Mouse (Mus musculus) mouse trophoblast stem cell (cell line): ENCODE results near the gene Zfp36.

Experiments
- in situ Hi-C, 2 experiments: fragments of 300-500 bp; cut with MseI, MboI; formaldehyde crosslinking; loops; 2 replicates in 1 of 2; 3 replicates in 1 of 2; pipeline ENCODE4 v1.15.1; 2025

Zfp36 gene

DNA sequence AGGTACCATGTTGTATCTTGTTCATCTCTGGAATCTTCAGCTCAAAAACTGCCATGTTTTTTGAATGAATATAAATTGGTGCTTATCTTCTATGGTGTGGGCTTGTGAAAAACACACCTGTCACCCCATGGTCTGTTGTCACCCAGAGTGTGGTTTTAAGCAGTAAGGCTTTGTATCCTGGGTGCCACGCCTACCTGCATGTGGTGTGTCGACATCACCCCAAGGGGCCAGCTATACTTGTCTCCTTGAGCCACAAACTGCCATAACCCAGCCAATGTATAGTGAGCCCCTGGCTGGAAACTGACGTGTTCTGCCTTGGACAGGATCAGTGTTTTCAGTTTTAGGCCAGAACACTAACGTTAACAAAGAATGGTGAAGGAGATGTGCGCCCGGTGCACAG is 4.1 kb upstream of the Zfp36 start:
- in situ Hi-C loops: no loop called here

DNA sequence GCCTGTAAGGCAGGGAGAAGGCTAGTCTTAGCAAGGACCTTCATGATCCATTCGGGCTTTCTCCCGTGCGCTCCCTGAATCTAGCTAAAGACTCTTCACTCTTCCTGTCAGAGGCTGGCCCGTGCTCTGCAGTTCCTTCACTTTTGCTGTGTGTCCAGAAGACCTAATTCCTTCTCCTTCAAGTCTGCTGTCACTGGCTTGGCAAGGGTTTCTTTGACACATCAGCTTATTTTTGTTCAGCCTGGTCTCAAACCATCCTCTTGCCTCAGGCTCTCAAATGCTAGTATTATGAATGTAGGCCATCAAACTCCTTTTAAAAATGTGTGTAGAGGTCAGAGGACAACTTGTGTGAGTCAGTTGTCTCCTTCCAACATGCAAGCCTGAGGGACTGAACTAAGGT is 3.6 kb upstream of the Zfp36 start:
- in situ Hi-C loops: no loop called here

DNA sequence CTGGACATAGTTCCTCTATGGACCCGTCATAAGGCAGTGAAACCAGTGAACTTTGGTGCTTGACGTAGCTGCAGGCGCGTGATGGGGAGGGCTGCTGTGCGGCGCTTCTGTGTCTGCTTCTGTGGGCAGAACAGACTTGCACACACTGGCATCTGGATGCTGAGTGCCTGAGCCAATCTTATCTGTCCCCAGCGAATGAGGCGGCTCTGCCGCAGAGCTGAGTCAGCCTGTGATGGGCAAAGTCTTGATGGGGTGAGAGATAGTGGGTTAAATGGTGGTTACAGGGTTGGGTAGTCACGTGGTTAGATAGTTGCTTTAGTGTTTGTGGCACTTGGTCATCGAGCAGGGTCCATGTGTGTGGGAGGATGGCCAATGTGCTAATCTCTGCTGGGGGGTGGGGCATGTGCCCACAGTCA is 2.9 kb upstream of the Zfp36 start:
- in situ Hi-C loops: no loop called here

DNA sequence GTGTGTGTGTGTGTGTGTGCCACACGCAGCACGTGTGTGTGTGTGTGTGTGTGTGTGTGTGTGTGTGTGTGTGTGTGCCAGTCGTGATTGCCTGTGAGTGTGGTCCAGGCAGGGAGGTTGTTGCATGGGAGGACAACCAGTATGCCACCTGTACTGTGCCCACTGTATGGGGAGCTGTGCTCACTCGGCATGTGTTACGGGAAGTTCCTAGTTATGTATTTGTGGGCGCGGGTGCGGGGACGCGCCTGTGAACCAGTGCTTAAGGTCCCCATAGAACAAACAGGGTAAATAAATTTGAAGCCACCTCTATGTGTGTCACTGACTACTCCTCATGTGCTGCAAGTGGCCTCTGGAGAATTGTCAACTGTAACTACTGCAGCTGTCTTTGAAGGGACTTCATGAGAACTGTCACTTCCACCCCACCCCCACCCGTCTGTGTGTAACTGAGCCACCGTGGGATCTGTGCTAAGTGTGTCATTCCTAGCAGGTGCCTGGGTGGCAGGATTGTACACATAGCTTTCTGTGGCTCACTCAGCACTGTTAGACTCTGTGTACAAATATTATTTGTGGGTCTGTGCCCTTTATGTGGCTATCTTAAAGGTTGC is 2.4 kb upstream of the Zfp36 start:
- in situ Hi-C loops: no loop called here

DNA sequence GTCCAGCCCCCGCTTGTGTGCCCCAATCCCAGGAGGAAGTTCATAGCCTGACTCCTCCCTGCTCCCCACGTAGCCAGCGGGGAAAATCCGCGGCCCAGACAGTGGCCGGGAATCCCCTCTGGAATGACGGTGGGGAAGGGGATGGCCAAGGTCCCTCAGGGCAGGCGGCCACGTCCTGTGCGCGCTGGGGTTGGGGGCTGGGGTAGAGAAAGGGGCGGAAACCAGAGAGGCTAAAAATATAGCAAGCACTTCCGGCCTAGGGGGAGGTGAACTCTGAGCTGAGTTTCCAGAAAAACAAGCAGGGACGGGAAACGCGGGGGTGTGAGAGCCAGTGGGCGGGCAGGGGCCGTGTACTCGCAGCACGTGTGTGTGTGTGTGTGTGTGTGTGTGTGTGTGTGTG is 1.9 kb upstream of the Zfp36 start:
- in situ Hi-C loops: no loop called here

DNA sequence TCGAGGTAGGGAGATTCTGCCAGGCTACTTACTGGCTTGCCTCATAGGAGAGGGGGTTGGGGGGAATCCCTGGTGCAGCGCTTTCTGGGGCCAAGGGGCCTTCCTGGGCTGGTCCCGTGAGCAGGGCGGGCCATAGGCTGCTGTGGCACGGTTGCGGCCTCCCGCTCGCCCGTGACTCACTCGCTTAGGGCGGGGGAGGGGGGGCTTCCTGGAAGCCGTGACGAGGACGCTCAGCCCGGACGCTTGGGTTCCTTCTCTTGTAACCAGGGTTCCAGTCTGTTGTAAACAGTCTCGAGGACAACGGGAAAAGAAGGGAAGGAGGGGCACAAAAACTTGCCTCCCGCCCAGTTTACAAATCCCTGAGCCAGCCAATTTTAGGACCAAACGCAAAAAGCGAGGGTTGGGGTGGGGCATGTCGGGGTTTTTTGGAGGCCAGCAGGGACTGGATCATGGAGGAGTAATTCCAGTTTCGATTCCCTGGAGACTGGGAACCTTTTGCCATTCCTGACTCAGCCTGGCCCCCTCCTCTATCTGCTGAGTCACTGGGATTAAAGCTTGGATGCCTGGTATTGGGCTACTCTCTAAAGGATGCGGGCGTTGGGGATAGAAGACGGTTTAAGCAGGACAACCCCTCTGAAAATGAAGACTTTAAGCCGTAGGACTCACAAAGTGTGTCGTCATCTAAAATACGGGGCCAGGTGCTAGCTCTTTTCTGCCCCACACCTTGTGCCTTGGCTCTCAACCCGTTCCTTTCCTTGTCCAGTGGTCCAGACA is 1.2 kb upstream of the Zfp36 start:
- in situ Hi-C loops: no loop called here

DNA sequence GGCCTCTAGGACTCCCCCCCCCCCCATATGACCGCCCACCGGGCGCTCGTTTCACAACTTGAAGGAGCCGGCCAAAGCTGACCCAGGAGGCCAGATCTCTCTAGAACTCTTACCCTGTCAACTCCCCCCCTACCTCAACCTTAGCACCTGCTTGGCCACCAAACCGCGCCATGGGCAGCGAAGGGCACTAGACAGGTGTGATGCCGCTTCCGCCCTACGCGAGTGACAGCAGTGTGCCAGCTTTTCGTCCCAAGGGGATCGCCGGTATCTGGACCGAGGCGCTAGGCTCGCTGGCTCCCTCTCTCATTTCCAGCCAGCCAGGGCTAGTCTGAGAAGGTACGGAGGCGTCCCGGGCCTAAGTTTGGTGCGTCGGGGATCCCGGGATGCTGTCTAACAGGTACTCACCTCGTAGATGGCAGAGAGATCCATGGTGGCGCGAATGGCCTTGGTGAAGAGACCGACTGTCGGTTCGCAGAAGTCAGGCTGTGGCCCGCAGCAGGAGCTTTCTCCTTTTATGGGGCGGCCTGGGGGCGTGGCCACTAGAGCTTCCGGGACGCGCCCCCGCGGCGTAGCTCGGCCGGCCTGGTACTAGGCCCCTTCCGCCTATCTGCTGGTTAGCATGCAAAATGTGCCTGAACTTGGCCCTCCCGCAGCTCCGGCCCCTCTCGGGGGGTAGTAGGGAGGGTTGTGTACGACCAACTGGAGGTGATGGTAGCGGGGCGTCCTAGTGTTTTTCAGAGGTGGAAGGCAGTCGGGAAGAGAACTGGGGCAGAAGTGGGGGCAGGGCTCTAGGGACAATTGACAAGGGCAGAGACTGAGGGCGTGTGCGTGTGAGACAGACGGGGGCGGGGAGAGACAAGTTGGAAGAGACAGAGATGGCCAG is 1.0 kb downstream of the Zfp36 start:
- in situ Hi-C loops: no loop called here

DNA sequence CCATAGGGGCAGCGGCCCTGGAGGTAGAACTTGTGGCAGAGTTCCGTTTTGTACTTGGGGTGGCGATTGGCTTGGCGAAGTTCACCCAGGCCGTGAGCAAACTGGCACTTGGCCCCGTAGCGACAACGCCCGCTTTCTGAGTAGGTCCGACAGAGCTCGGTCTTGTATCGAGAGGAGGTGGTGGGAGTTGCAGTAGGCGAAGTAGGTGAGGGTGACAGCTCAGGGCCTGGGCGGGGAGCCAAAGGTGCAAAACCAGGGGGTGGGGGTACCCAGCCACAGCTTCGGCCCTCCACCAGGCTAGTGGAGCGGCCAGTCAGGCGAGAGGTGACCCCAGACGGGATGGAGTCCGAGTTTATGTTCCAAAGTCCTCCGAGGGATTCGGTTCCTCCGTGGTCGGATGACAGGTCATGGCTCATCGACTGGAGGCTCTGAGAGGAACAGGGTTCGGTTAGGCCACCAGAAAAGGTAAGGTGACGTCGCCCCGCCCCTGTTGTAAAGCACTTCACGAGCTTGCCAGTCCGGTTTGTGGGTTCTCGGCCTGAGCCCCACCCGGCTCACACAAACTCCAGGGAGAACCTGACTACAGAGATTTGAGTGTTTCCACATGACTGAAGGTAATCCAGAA is 1.9 kb downstream of the Zfp36 start:
- in situ Hi-C loops: no loop called here

DNA sequence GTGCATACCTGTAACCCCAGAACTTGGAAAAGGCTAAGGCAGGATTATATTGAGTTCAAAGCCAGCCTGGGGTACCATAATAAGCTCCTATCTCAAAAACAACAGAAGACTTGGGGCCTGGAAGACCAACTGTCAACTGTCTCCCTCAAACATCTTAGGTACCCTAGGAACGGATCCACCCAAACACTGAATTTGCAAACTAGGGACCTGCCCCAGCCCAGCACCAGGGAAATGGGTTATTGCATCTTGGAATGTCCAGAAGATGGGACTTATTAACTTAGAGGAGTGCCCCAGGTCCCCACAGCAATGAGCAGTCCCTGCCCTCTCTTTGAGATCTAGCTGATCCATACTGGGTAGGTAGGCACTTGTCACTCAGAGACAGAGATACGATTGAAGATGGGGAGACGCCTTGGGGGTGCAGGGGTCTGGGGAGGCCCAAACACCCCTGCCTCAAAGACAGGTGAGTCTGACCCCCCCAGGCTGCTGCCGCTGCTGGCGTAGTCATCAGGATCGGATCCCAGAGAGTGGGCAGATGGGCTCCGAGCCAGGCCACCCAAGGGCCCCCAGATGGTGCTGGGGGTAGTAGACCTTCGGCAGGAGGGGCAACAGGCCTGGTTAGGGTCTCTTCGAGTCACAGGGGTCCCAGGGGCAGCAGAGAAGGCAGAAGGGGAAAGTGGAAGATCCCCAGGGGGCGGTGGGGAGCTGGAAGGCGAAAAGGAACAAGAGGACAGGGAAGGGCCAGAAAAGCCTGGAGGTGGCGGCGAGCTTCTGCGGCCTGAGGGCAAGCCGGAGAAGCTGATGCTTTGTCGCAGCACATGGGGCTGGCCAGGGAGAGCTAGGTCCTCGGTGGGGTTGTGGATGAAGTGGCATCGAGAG is 2.6 kb downstream of the Zfp36 start:
- in situ Hi-C loops: no loop called here

DNA sequence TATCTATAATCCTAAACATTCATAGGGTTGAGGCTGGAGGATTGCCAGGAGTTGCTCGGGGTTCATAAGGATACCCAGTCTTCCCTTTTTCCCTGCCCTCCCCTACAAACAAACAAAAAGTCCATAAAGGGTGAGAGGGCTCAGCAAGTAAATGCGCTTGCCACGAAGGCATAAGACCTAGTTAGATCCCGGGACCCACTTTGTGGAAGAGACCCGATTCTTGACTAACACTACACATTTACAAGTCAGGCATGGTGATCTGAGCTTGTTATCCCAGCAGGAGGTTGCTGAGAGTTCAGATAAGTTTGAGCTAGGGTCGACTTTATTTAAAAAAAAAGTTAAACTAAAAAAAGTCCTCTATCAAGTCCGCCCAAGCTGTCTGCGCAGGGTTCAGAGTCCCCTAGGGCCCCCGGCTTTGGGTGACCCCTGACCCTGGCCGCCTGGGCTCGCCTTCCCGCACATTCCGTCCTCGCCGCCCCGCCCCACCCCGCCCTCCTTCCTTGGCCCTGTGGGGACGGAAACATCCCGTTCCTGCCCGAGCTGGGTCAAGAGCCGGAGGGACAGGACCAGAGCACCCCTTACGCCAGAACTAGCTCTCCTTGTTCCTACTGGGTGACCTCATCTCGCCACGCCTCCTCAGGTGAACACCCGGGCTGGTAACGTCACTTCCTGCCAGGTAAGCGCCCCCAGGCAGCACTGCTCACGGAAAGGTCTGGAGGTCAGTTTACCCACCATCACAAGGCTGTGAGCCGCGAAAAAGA is 3.9 kb downstream of the Zfp36 start:
- in situ Hi-C loops: no loop called here

DNA sequence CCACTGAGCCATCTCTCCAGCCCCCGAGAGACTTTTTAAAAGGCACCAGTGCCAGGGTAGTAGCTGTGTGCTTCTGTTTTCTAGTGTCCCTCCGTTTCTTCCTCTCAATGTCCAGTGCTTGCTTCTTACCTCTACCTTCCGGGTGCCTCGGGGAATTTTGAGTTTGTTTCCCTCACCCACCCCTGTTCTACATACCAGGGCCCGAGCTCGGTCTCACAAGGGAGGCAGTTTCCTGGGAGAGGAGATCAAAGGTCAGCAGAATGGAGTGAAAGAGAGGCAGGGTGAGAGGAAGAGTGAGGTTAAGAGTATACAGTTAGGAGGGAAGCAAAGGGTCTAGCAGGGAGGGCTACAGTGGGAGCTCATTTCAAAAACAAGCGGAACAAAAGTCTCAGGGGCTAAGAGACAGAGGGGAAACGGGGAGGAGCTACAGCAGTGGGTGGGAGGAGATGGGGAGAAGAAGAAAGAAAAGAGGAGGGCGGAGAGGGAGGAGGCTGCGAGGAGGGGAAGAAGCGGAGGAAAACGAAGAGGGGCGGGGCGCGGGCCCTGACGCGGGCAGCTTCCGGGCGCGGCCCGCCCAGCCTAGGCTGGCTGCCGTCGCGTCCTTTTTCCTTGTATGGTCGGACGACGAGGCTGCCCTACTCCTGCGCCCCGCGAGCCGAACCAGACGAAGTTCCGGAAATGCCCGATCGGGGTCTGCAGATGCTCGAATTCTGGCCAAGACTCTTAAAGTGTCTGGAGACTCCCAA is 4.7 kb downstream of the Zfp36 start:
- in situ Hi-C loops: no loop called here

DNA sequence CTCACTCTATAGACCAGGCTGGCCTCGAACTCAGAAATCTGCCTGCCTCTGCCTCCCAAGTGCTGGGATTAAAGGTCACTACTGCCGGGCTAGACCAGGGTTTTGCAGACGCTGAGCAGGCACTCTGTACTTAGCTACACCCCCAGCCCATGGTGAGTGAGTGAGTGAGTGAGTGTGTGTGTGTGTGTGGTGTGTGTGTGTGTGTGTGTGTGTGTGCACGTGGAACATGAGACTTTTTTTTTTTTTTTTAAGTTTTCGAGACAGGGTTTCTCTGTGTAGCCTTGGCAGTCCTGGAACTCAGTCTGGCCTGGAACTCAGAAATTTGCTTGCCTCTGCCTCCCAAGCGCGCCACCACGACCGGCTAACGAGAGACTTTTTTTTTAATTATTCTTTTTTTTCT is 5.4 kb downstream of the Zfp36 start:
- in situ Hi-C loops: no loop called here

DNA sequence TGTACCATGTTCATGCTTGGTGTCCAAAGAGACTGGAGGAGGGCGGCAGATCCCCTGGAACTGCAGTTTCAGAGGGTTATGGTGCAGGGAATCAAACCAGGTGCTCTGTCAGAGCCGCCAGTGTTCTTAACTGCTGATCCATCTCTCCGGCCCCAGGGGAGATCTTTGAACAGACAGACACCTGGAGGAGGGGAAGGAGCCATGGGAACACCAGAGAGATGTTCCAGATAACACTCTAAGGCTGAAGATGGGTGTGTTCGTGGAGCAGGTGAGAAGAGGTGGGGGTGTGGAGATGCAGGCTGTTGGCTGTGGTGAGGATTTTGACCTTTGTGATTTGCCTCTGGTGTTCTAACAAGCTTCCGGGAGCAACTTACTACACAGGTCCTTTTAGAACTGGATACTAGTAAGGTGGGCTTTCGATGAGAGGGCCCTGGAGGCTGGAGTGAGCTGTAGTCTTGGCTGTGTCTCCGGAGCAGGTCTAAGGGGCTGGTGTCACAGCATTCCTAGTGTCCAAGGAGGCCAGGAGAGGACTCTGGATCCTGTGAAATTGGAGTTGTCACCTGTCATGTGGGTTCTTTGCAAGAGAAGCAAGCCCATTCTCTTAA is 6.1 kb downstream of the Zfp36 start:
- in situ Hi-C loops: no loop called here

DNA sequence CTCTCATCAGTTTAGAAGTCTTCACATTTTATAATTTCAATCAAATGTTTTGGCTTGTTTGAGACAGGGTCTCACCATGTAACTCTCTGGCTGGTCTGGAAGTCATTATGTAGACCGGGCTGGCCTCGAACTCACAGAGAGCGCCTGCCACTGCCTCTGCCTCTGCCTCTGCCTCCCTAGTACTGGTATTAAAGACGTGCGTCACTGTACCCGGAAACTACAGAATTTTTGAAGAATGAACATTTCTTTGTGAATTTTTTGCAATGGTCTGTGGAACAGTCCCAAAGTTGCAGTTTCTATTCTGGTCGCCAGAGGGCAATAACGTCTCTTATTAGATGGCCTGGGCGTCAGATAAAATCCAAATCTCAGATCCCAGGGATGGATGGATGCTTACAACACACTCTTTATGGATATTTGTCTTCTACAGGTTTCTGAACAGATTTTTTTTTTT is 6.9 kb downstream of the Zfp36 start:
- in situ Hi-C loops: no loop called here

DNA sequence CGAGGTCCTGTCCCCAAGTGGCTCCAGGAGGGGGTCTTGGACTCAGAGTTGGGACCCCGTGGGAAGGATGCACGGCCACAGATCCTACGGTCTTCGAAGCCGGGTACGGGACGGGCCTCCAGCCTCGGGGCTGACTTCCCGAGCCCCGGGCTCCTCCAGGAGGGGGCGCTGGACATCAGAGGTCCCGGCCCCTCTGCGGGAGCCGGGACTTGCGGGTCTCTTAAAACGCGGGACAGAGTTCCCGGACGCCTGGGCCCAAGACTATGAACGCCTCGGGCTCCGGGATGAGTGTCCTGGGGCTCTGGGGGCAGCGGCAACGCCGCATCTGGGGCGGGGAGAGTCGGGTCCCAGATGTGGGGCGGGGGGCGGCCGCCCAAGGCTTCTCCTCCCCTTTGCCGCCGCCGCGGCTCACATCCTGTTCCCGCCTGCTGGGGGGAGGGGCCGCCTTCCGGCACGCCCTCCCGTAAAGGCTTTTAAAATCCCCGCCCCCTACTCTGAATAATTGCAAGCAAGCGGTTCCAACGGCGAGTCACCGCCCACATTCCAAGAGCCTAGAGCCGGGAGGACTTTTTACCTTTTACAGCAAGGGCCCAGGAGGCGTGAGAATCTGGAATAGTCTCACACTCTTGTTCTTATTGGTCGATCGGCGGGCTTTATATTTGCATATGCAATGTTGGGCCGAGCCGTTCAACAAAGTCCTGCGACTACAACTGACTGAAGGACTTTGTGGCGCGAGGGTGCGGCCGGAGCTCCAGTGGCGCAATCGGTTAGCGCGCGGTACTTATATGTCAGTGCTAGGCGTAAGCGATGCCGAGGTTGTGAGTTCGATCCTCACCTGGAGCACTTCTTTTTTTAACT is 7.6 kb downstream of the Zfp36 start, which contains the start of gene Plekhg2:
TSS of gene Plekhg2 (minus strand) at position 349 of the 858 bp plus-strand sequence.
- in situ Hi-C loops: no loop called here

DNA sequence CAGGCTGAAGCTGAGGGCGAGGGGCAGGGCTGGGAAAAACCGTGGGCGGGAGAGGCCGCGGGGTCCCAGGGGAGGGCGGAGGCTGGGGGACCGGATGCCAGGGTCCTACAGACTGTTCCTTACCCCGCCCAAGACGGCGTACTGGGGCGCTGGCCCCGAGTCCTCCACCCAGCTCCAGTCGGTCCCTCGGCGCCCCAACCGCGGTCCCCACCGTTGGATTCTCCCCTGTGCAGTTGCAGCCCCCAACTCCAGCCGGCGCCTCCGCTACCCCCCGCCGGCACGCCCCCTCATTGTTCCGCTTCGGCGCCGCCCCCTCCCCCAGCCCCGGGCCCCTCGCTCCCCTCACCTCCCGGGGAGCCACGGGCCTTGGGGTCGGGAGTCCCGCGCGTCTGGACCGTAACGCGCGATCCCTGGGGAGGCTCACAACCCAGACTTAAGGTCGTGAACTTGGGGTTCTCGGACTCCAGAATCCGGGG is 8.5 kb downstream of the Zfp36 start:
- in situ Hi-C loops: no loop called here

DNA sequence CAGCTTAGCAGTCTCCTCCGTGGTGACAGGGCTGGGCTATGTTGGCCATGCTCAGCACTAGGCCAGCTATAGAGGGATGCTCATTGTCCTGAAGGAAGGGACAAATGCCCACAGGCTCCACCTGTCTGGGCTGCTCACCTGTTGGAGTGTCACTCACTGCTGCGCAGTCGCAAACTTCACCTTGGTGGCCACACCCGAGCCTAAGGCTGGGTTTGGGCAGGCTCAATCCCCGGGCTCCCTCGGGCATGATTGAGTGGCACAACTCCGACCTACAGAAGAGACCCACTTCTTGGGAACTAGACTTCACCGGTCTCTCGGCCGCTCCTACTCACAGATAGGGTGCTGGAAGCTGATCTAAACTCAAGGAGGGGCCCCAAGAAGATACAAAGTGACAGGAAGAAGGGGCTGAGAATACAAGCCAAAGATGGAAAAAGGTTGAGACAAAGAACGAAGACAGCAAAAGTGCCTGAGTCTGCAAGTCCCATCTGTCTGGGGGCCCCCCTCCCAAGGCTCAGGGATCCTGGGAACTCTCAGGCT is 9.0 kb downstream of the Zfp36 start:
- in situ Hi-C loops: no loop called here

DNA sequence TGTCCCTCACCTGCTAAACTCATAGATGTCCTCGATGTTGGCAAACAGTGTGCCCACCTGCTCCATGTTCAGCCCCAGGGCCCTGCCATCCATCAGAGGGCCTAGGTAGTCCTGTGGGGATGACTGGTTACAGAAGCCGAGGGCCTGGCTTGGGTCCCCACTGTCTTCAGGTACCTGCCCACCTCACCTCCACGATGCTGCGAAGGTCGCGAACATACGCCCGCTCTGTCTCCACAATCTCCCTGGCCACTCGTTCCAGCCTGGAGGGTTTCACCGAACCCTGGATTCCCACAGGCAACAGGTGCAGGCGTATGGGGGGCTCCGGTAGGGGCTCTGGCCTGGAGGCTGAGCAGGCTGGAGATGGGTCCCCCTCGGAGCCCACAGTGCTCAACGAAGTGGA is 10.0 kb downstream of the Zfp36 start:
- in situ Hi-C loops: no loop called here
